ENCODE assay signal across 31 mouse cellular contexts in genomic region chr12:51361294-51361693, GRCm38 (mm10).
"Had no signal": no experiment of that assay in that cellular context is flagged by ENCODE, and none has a peak within 500 bp of the region (broad histone marks: within the 10 kb centered on the region; RNA-seq: fewer than 3 reads in every experiment).

No protein-coding gene starts in this region.

- H3K27ac ChIP-seq: left cerebral cortex, adult 2 months; limb, embryonic 10.5 days; limb, embryonic 12.5 days; limb, embryonic 13.5 days; limb, embryonic 15.5 days; liver, embryonic 12.5 days; liver, embryonic 13.5 days; liver, embryonic 14.5 days; liver, embryonic 15.5 days; lung, embryonic 15.5 days; macrophage; midbrain, embryonic 12.5 days; midbrain, embryonic 13.5 days; midbrain, embryonic 15.5 days; neural tube, embryonic 12.5 days had no signal

- H3K27me3 ChIP-seq: limb, embryonic 12.5 days; limb, embryonic 13.5 days; limb, embryonic 15.5 days; liver, embryonic 12.5 days; liver, embryonic 13.5 days; liver, embryonic 15.5 days; lung, embryonic 15.5 days; megakaryocyte, embryonic 14.5 days; midbrain, embryonic 12.5 days; midbrain, embryonic 13.5 days; midbrain, embryonic 15.5 days; neural tube, embryonic 12.5 days had no signal

- DNase-seq: left cerebral cortex, postnatal 4 days; liver; liver, embryonic 13.5 days; liver, postnatal 0 days; lung, adult 18-20 months; lung, adult 2 months; lung, embryonic 14.5 days; lung, postnatal 10 days; lung, postnatal 14 days; lung, postnatal 36 days; lung, postnatal 4 days; midbrain, embryonic 14.5 days had no signal

- H3K9ac ChIP-seq: limb, embryonic 12.5 days; limb, embryonic 13.5 days; limb, embryonic 15.5 days; liver, embryonic 12.5 days; liver, embryonic 13.5 days; liver, embryonic 14.5 days; liver, embryonic 15.5 days; liver, postnatal 0 days; lung, embryonic 14.5 days; lung, embryonic 15.5 days; midbrain, embryonic 12.5 days; midbrain, embryonic 13.5 days; midbrain, embryonic 15.5 days; neural tube, embryonic 12.5 days had no signal

- H3K4me3 ChIP-seq: left cerebral cortex, adult 2 months; limb, embryonic 10.5 days; limb, embryonic 12.5 days; limb, embryonic 13.5 days; limb, embryonic 15.5 days; liver, embryonic 12.5 days; liver, embryonic 13.5 days; liver, embryonic 15.5 days; lung, embryonic 15.5 days; megakaryocyte, embryonic 14.5 days; midbrain, embryonic 12.5 days; midbrain, embryonic 13.5 days; midbrain, embryonic 15.5 days; myocyte; neural tube, embryonic 12.5 days had no signal

- ATAC-seq: liver, embryonic 12.5 days; liver, postnatal 0 days; lung, postnatal 0 days; midbrain, embryonic 13.5 days; midbrain, embryonic 15.5 days; midbrain, embryonic 16.5 days had no signal

- H3K4me2 ChIP-seq: limb, embryonic 12.5 days; limb, embryonic 13.5 days; limb, embryonic 15.5 days; liver, embryonic 11.5 days; liver, embryonic 12.5 days; liver, embryonic 13.5 days; liver, embryonic 15.5 days; lung, embryonic 14.5 days; lung, embryonic 15.5 days; midbrain, embryonic 12.5 days; midbrain, embryonic 13.5 days; midbrain, embryonic 15.5 days; neural tube, embryonic 12.5 days had no signal

- H3K4me1 ChIP-seq: limb, embryonic 10.5 days; limb, embryonic 12.5 days; limb, embryonic 13.5 days; limb, embryonic 15.5 days; liver, embryonic 12.5 days; liver, embryonic 13.5 days; liver, embryonic 15.5 days; lung, embryonic 15.5 days; midbrain, embryonic 12.5 days; midbrain, embryonic 13.5 days; midbrain, embryonic 15.5 days; neural tube, embryonic 12.5 days had no signal

- H3K9me3 ChIP-seq: limb, embryonic 10.5 days; limb, embryonic 12.5 days; limb, embryonic 13.5 days; limb, embryonic 15.5 days; liver, embryonic 12.5 days; liver, embryonic 13.5 days; liver, embryonic 15.5 days; lung, embryonic 15.5 days; megakaryocyte, embryonic 14.5 days; midbrain, embryonic 12.5 days; midbrain, embryonic 13.5 days; midbrain, embryonic 15.5 days; neural tube, embryonic 12.5 days had no signal
